Mouse (Mus musculus) ES-E14 (cell line): Measurements from ENCODE around the gene Vcl. TPM values are rescaled to one million over a fixed set of nuclear protein-coding genes. Genes with fewer than 3 reads are reported as not detected.

Source experiments
- DNase-seq: peaks from one replicate; pipeline ENCODE4 v3.0.0-alpha.2; 2013; ENCODE audit warnings: low read depth, low spot score
- H3K27ac ChIP-seq: 2 replicates; pipeline ENCODE4 v1.5.1; 2012; ENCODE audit warnings: low read depth, mild to moderate bottlenecking, low read length, moderate library complexity, mixed read lengths; ENCODE audit not compliant: poor library complexity, insufficient read depth, severe bottlenecking
- H3K36me3 ChIP-seq: 2 replicates; pipeline ENCODE4 v1.6.1; 2012; ENCODE audit warnings: mild to moderate bottlenecking, low read length, moderate library complexity, mixed read lengths; ENCODE audit not compliant: control insufficient read depth, poor library complexity, insufficient read depth, severe bottlenecking
- H3K4me1 ChIP-seq, 2 experiments: fragments of 150-350 bp in 1 of 2; sonication (generic) in 1 of 2; 2 replicates each; pipeline ENCODE4 v1.6.1; 2012; ENCODE audit warnings: low read length in 2 of 2, mild to moderate bottlenecking in 1 of 2, mixed read lengths in 1 of 2; ENCODE audit not compliant: control insufficient read depth in 2 of 2, insufficient read depth in 2 of 2, poor library complexity in 1 of 2
- H3K4me3 ChIP-seq, 2 experiments: fragments of 150-350 bp in 1 of 2; sonication (generic) in 1 of 2; 2 replicates each; pipeline ENCODE4 v1.5.1; 2012; ENCODE audit warnings: low read length in 2 of 2, low read depth in 1 of 2, mild to moderate bottlenecking in 1 of 2, mixed read lengths in 1 of 2; ENCODE audit not compliant: insufficient read depth in 1 of 2, poor library complexity in 1 of 2, severe bottlenecking in 1 of 2
- H3K9ac ChIP-seq: 2 replicates; pipeline ENCODE4 v1.6.1; 2012; ENCODE audit warnings: low read depth, mild to moderate bottlenecking, low read length, mixed read lengths; ENCODE audit not compliant: poor library complexity, insufficient read depth, severe bottlenecking
- H3K9me3 ChIP-seq: fragments of 150-350 bp; sonication (generic); 2 replicates; pipeline ENCODE4 v1.6.1; 2012; ENCODE audit warnings: low read depth, mild to moderate bottlenecking, low read length; ENCODE audit not compliant: control insufficient read depth, insufficient read depth
- CHD2 ChIP-seq: IDR thresholded peaks from 2 replicates; pipeline ENCODE4 v1.6.1; 2014; ENCODE audit warnings: mild to moderate bottlenecking, low read depth, low read length, inconsistent platforms
- HCFC1 ChIP-seq: IDR thresholded peaks from 2 replicates; pipeline ENCODE4 v1.6.1; 2012; ENCODE audit warnings: low read length, inconsistent platforms, borderline replicate concordance; ENCODE audit not compliant: insufficient read depth
- MAFK ChIP-seq: IDR thresholded peaks from 2 replicates; pipeline ENCODE4 v1.6.1; 2014; ENCODE audit warnings: mild to moderate bottlenecking, low read depth, low read length, inconsistent platforms; ENCODE audit not compliant: insufficient read depth
- ZC3H11A ChIP-seq: IDR thresholded peaks from 2 replicates; pipeline ENCODE4 v1.6.1; 2012; ENCODE audit warnings: low read depth, mild to moderate bottlenecking, inconsistent platforms, low read length, borderline replicate concordance
- ZNF384 ChIP-seq: IDR thresholded peaks from 2 replicates; pipeline ENCODE4 v1.6.1; 2012; ENCODE audit warnings: low read depth, low read length, inconsistent platforms
- in situ Hi-C, 2 experiments: fragments of 600-800 bp; cut with MboI; formaldehyde crosslinking; loops; one replicate each; pipeline ENCODE4 v1.15.1; 2025; ENCODE audit warnings: low sequenced_read_pairs in 2 of 2, inconsistent platforms in 1 of 2; ENCODE audit not compliant: unreplicated experiment in 2 of 2
- total RNA-seq: library from RNA; depleted of rRNA; stranded (reverse); fragments of 300-350 nt; gene quantifications from 2 replicates; pipeline ENCODE4 v1.2.3, GENCODE M21; 2012

The Vcl gene
- total RNA-seq, 1 experiment, result 116 TPM

DNA sequence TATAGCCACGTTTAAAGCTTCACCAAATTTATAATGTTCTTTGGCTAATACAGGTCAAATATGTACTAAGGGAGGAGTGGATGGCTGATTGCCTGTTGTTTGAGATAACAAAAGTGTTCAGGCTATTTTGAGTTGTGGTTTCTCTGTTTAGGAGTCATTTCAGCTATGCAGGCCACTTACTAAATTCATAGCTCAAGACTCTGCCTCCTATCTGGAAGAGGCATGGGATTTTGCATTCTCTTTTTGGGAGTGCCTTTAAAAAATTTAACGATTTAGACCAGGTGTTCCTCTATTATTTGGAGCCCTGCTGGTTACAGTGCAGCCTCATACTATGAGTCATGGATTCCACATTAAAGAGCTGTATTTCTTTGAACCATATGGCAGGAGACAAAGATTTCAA is 9.2 kb downstream of the Vcl start:
- in situ Hi-C loops, result no loop called here
- no peak overlapping the region for H3K4me3 ChIP-seq
- H3K27ac ChIP-seq, result no peak overlapping the region
- H3K9me3 ChIP-seq, result no peaks in the 10 kb centered on the region
- no peaks in the 10 kb centered on the region for H3K4me1 ChIP-seq
- no peak for DNase-seq
- H3K9ac ChIP-seq, result no peak overlapping the region
- H3K36me3 ChIP-seq, result no peaks in the 10 kb centered on the region
- TF ChIP-seq ZNF384 (no peak), CHD2 (no peak), HCFC1 (no peak), ZC3H11A (no peak), MAFK (no peak)

DNA sequence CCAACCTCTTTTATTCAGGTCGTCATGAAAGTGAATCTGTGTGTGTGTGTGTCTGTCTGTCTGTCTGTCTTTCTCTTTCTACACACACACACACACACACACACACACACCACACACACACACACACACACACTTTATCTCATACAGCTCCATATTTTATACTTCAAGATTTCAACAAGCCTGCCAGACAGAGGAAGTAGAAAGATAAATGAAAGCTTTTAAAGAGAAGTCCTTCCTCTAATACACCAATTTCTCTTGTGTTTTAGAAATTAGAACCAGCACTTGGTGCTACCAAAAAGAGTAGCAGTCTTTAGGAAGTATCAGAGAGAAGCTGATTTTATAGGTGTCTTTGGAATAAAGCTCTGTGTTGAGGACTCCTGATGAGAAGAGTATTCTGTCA is 9.7 kb downstream of the Vcl start:
- H3K4me3 ChIP-seq, result no peak overlapping the region
- no peaks in the 10 kb centered on the region for H3K9me3 ChIP-seq
- TF ChIP-seq MAFK, result no peak
- no peak for TF ChIP-seq ZC3H11A
- no peak for TF ChIP-seq CHD2
- no peak for TF ChIP-seq ZNF384
- TF ChIP-seq HCFC1, result no peak
- H3K36me3 ChIP-seq, result no peaks in the 10 kb centered on the region
- no peak for DNase-seq
- H3K9ac ChIP-seq, result no peak overlapping the region
- no peak overlapping the region for H3K27ac ChIP-seq
- H3K4me1 ChIP-seq, result no peaks in the 10 kb centered on the region
- in situ Hi-C loops, result no loop called here

DNA sequence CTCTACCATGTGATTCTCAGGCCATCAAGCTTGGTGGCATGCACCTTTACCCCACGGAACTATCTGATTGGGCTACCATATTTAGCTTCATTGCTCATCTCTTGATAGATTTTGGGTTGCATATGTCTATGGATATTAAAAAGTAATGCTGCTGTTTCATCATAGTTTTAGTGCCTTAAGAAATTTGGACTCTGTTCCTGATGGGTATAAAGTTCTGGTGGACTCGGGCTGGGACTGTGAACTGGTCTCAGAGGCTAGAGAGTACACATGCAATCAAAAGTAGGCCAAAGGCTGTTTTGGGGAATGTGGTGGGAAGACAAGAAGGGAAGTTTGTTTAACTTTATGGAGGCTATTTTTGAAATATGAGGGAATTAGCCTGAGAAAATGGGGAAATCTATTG is 16.1 kb downstream of the Vcl start:
- no peaks in the 10 kb centered on the region for H3K4me1 ChIP-seq
- in situ Hi-C loops, result no loop called here

DNA sequence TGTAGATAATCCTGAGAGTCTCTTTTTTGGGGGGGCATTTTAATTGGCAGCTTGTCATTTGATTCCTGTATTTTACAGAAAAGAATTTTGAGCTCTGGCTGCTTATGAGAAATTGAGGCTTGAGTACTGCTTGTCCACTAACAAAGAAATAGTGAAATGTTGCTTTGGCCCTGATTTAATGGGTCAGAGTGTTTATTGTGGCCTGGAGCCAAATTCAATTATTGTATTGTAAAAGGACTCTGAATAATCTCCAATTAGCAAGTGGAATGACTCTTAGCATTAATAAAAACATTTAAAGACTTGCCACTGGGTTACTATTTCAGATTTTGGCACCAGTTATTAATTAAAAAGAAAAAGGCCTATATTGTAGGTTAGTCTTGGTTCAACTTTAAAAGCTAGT is 26.8 kb downstream of the Vcl start:
- in situ Hi-C loops, result no loop called here
- no peaks in the 10 kb centered on the region for H3K4me1 ChIP-seq
- no peak overlapping the region for H3K4me3 ChIP-seq
- TF ChIP-seq ZNF384 (no peak), CHD2 (no peak), ZC3H11A (no peak), HCFC1 (no peak), MAFK (no peak)
- DNase-seq, result no peak
- H3K9me3 ChIP-seq, result no peaks in the 10 kb centered on the region
- H3K9ac ChIP-seq, result no peak overlapping the region
- H3K27ac ChIP-seq, result no peak overlapping the region
- no peaks in the 10 kb centered on the region for H3K36me3 ChIP-seq

More for the DNA sequence above, 16.1 kb downstream of the Vcl start:
- TF ChIP-seq ZNF384 (no peak), ZC3H11A (no peak), MAFK (no peak)
- Histone ChIP-seq H3K36me3 (no peaks in the 10 kb centered on the region), H3K4me3 (no peak overlapping the region), H3K9ac (no peak overlapping the region), H3K9me3 (no peaks in the 10 kb centered on the region), H3K27ac (no peak overlapping the region)
- no peak for DNase-seq

DNA sequence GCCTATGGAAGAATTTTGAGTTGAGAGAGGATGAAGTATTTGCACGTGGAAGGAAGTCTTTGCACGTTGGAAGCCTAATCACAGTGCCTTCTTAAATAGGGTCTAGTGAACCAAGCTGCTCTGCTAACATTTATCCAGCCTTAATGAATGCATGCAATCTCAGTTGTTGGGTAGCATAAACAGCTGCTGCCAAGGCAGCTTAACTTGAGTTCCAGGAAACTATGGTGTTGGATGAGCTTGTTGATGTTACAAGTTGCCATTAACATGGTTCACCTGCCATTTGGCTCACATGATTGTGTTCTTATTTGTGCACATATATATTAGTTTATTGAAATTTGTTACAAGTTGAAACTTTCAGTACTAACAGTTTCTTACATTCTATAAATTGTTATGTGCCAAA is 29.8 kb downstream of the Vcl start:
- in situ Hi-C loops, result no loop called here

More for the DNA sequence above, 29.8 kb downstream of the Vcl start:
- no peaks in the 10 kb centered on the region for H3K4me1 ChIP-seq
- no peak overlapping the region for H3K27ac ChIP-seq
- no peak overlapping the region for H3K4me3 ChIP-seq
- no peak for DNase-seq
- no peak overlapping the region for H3K9ac ChIP-seq
- no peaks in the 10 kb centered on the region for H3K9me3 ChIP-seq
- TF ChIP-seq MAFK (no peak), ZC3H11A (no peak), HCFC1 (no peak), CHD2 (no peak), ZNF384 (no peak)
- H3K36me3 ChIP-seq, result no peaks in the 10 kb centered on the region
